Mouse (Mus musculus) cerebellum, adult 2 months (tissue): ENCODE results near the gene Kctd7. TPM values are rescaled to one million over a fixed set of nuclear protein-coding genes. Genes with fewer than 3 reads are reported as not detected.
A peak's percentile ranks its signal among the peaks of the same experiment; 100 is the strongest.

Experiments
- DNase-seq, 2 experiments: peaks; one replicate each; pipeline ENCODE4 v3.0.0; 2021
- H3K27ac ChIP-seq: fragments of 200-500 bp; 2 replicates; pipeline ENCODE4 v1.5.1; 2012; ENCODE audit warnings: low read length, control low read depth, inconsistent platforms; ENCODE audit not compliant: insufficient read depth
- H3K27me3 ChIP-seq: fragments of 200-500 bp; 2 replicates; pipeline ENCODE4 v1.6.1; 2012; ENCODE audit warnings: inconsistent platforms, mild to moderate bottlenecking, low read length, moderate library complexity; ENCODE audit not compliant: control insufficient read depth, insufficient read depth
- H3K4me1 ChIP-seq: fragments of 200-500 bp; 2 replicates; pipeline ENCODE4 v1.6.1; 2011; ENCODE audit warnings: low read length; ENCODE audit not compliant: control insufficient read depth, insufficient read depth
- H3K4me3 ChIP-seq: fragments of 200-500 bp; replicated peaks from 2 replicates; pipeline ENCODE3; 2011; ENCODE audit warnings: mild to moderate bottlenecking, low read depth, low read length, control low read depth; ENCODE audit not compliant: insufficient read depth
- CTCF ChIP-seq: fragments of 200-500 bp; IDR thresholded peaks from 2 replicates; pipeline ENCODE4 v1.5.1; 2011; ENCODE audit warnings: low read depth, mild to moderate bottlenecking, control low read depth, low read length, moderate library complexity, borderline replicate concordance; ENCODE audit not compliant: insufficient read depth
- POLR2A ChIP-seq: fragments of 200-500 bp; IDR thresholded peaks from 2 replicates; pipeline ENCODE4 v1.6.1; 2011; ENCODE audit warnings: low read length, control low read depth, borderline replicate concordance; ENCODE audit not compliant: insufficient read depth
- WGBS: fragments of 180-500 bp; shearing (Covaris S2); methylation state at CpG from one replicate; pipeline ENCODE4 v1.1.7; 2018; 5-methylcytosine and 5-hydroxymethylcytosine counted together
- polyA plus RNA-seq: library from polyadenylated mRNA; depleted of rRNA; stranded (reverse); fragments of >200 nt; gene quantifications from 2 replicates; pipeline ENCODE4 v1.2.3, GENCODE M21; 2012

The Kctd7 gene
- polyA plus RNA-seq, 1 experiment = 13.9 TPM

DNA sequence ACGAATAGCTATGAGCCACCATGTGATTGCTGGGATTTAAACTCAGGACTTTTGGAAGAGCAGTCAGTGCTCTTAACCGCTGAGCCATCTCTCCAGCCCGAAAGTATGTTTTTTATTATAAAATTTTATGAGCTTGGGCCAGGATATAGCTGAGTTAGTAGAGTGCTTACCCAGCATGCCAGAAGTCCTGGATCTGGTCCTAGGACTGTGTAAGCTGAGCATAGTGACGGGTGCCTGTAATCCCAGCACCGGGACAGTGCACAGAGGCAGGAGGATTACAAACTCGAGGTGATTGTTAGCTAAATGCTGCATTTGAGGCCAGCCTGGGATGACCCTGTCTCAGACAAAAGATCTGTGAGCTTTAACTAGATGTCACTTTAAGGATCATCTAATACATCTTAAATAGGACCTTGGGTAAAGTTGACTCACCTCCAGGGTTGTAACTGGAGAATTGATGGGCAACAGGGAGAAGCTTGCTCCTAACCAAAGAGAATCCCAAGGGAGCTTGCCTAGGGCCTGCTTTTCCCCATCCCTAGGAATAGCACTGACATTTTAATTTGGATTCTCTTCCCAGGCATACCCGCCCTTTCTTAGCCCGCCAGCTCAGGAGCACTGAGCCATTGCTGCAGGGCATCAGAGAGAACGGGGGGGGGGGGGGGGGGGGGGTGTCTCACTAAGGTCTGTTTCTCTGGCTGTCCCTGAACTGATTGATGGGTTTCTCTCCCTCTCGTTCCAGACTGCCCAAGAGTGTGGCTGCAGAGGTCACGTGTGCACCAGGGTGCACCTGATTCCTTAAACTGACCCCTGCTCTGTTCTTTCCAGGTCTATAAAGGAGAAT, 15.8 kb upstream of the Kctd7 start:
- DNase-seq = no peak
- 74% methylated on average over 11 of the region's 11 CpGs for WGBS
- no peaks in the 10 kb centered on the region for H3K27me3 ChIP-seq
- TF ChIP-seq CTCF (no peak), POLR2A (no peak)
- no peak overlapping the region for H3K4me3 ChIP-seq
- H3K27ac ChIP-seq = no peak overlapping the region
- H3K4me1 ChIP-seq = no peaks in the 10 kb centered on the region

GRCm38 (mm10) chr5:130129524-130129793, 15.2 kb upstream of the Kctd7 start:
- no peak for TF ChIP-seq POLR2A
- no peak for TF ChIP-seq CTCF
- Histone ChIP-seq H3K4me1 (no peaks in the 10 kb centered on the region), H3K27me3 (no peaks in the 10 kb centered on the region), H3K27ac (no peak overlapping the region), H3K4me3 (no peak overlapping the region)
- WGBS = 93% methylated on average over 5 of the region's 5 CpGs
- no peak for DNase-seq

GRCm38 (mm10) chr5:130136597-130136996, 8.1 kb upstream of the Kctd7 start:
- WGBS = 95% methylated on average over 13 of the region's 13 CpGs
- H3K4me3 ChIP-seq = no peak overlapping the region
- H3K4me1 ChIP-seq = no peaks in the 10 kb centered on the region
- no peak for DNase-seq
- H3K27ac ChIP-seq = no peak overlapping the region
- TF ChIP-seq POLR2A (no peak), CTCF (no peak)
- no peaks in the 10 kb centered on the region for H3K27me3 ChIP-seq

GRCm38 (mm10) chr5:130139393-130139792, 5.3 kb upstream of the Kctd7 start:
- peak; percentile 71 to 86 for DNase-seq
- no peak overlapping the region for H3K27ac ChIP-seq
- no peaks in the 10 kb centered on the region for H3K27me3 ChIP-seq
- TF ChIP-seq CTCF (peak; percentile 75), POLR2A (no peak)
- no peak overlapping the region for H3K4me3 ChIP-seq
- 22% methylated on average over 8 of the region's 8 CpGs for WGBS
- H3K4me1 ChIP-seq = 0 out of 2 replicates have a peak, but pooled peaks cover 2% of the 10 kb centered on the region

- DNase-seq = no peak
- H3K4me3 ChIP-seq = no peak overlapping the region
- WGBS = 77% methylated on average over 5 of the region's 5 CpGs
- H3K4me1 ChIP-seq = 0 out of 2 replicates have a peak, but pooled peaks cover 7% of the 10 kb centered on the region
- H3K27ac ChIP-seq = no peak overlapping the region
- no peak for TF ChIP-seq POLR2A
- TF ChIP-seq CTCF = no peak
- no peaks in the 10 kb centered on the region for H3K27me3 ChIP-seq
Observed at GRCm38 (mm10) chr5:130141138-130141537, 3.5 kb upstream of the Kctd7 start.

DNA sequence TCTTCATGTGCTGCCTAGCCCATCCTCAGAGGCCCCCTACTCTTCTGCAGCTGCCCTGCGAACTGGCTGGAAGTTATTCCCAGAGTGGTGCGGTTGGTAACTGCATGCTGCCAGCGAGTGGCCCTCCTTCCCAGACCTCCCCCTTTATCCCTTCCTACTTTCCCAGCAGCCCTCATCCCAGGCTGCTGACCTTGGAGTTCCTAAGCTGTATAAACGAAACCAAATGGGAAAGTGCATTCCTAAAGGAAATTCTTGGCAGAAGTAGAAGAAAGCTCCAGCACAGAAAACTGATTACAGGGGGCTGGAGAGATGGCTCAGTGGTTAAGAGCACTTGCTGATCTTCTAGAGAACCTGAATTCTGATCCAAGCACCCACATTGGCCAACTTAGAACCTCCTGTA, 2.6 kb upstream of the Kctd7 start:
- 0 out of 2 replicates have a peak, but pooled peaks cover 7% of the 10 kb centered on the region for H3K4me1 ChIP-seq

GRCm38 (mm10) chr5:130143101-130143500, 1.6 kb upstream of the Kctd7 start:
- Histone ChIP-seq H3K4me1 (0 out of 2 replicates have a peak, but pooled peaks cover 7% of the 10 kb centered on the region), H3K4me3 (no peak overlapping the region), H3K27ac (no peak overlapping the region), H3K27me3 (no peaks in the 10 kb centered on the region)
- no peak for TF ChIP-seq POLR2A
- no peak for TF ChIP-seq CTCF
- DNase-seq = no peak
- 91% methylated on average over 7 of the region's 7 CpGs for WGBS

More for the DNA sequence above, 2.6 kb upstream of the Kctd7 start:
- DNase-seq = no peak
- TF ChIP-seq CTCF = no peak
- TF ChIP-seq POLR2A = no peak
- no peak overlapping the region for H3K27ac ChIP-seq
- 74% methylated on average over 4 of the region's 4 CpGs for WGBS
- no peaks in the 10 kb centered on the region for H3K27me3 ChIP-seq
- no peak overlapping the region for H3K4me3 ChIP-seq

GRCm38 (mm10) chr5:130143977-130144333, 706 bp upstream of the Kctd7 start:
- H3K4me3 ChIP-seq = peak overlapping the region; percentile 68
- H3K27ac ChIP-seq = peak overlapping the region; percentile 76
- DNase-seq = peak in 1 of 2 experiments; percentile 81
- H3K4me1 ChIP-seq = 0 out of 2 replicates have a peak, but pooled peaks cover 7% of the 10 kb centered on the region
- TF ChIP-seq POLR2A (no peak), CTCF (no peak)
- no peaks in the 10 kb centered on the region for H3K27me3 ChIP-seq
- WGBS = 1% methylated on average over 20 of the region's 20 CpGs
